Mouse (Mus musculus): ENCODE measurements around the gene Adcyap1r1. TPM values are rescaled to one million over a fixed set of nuclear protein-coding genes. Genes with fewer than 3 reads are reported as not detected.

Gene Adcyap1r1
- total and polyA plus RNA-seq, 3 experiments = 24.4 to 40.6 (median 25.9) TPM

Small RNA genes within 50 kb of the gene (microRNA-seq; reads per million reads assigned to microRNA genes)
- gene Gm44352 = 0 reads per million in 2 experiments

Other genes with a start within 250 kb of the Adcyap1r1 start
- gene Mindy4, start 248.6 kb upstream of the Adcyap1r1 start, total RNA-seq (2021) = 1 to 10 TPM; 2.9 to 5.6 TPM
- 5.5 and 5.9 TPM in 2 replicates for gene Mindy4, start 248.6 kb upstream of the Adcyap1r1 start, polyA plus RNA-seq (2012; rRNA removed)
- gene Aqp1, start 115.5 kb upstream of the Adcyap1r1 start, total RNA-seq (2021) = 10 to 100 TPM; 35.1 to 85.4 TPM
- gene Aqp1, start 115.5 kb upstream of the Adcyap1r1 start, polyA plus RNA-seq (2012; rRNA removed) = 135 and 204 TPM in 2 replicates
- not detected for gene Ghrhr, start 75.7 kb upstream of the Adcyap1r1 start, total RNA-seq (2021)
- gene Ghrhr, start 75.7 kb upstream of the Adcyap1r1 start, polyA plus RNA-seq (2012; rRNA removed) = not detected in 2 replicates
- gene Neurod6, start 229.3 kb downstream of the Adcyap1r1 start, total RNA-seq (2021) = not detected
- gene Neurod6, start 229.3 kb downstream of the Adcyap1r1 start, polyA plus RNA-seq (2012; rRNA removed) = not detected in 2 replicates

Measured in adrenal gland, adult 2 months (tissue).